Mouse (Mus musculus) cerebellum, postnatal 36 days (tissue): ENCODE data around the gene Gzmn.
"Not testable (repeated sequence)": the region's sequence is repeated elsewhere in the genome, so short reads cannot be mapped to it uniquely, and the experiment has no call there.

Experiments used
- DNase-seq, 2 experiments: peaks; one replicate each; pipeline ENCODE4 v3.0.0; 2021 to 2022; ENCODE audit warnings: mixed read lengths in 2 of 2

The Gzmn gene

DNA sequence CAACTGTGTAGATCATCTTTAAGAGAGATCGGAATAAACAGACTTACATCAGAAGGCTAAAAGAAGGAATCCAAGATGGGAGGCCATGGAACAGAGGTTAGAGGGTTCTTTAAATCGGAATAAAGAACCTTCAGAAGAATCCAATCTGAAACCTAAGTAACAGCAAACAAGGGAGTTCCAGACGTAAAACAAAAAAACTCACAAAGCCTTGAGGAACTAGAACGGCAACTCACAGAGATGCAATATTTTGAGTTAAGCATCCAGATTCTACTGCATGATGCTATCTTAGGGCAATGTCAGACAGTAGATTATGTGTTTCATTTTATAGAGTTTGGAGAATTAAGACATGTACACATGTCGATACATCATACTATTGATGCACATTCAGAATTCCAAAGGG is at the start of gene Gzmn:
Gene Gzmn (minus strand): TSS at position 101 of the 400 bp plus-strand sequence.
- DNase-seq: no peak

GRCm38 (mm10) chr14:56211317-56211716 is 36.9 kb upstream of the Gzmn start, which contains the start of gene Gzmf:
Gzmf (minus strand) TSS chr14:56211417.
- no peak for DNase-seq

DNA sequence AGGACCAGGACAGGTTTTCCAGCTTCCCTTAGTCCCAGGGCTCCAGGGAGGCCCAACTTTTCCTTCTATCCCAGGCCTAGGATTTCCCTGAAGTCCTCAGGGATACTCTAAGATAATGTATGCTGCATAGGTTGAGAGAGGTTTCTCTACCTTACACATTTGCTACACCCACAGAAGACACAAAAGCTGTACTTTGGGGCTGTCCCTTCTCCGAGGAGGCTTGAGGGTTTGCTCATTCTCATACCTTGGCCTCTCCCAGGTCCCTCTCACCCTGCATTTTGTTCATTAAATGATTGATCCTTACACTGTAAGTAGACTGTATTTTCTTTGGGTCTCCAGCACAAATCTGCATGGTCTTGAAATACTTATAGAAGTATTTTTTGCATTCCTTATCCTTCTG is 31.2 kb upstream of the Gzmn start:
- DNase-seq: no peak

DNA sequence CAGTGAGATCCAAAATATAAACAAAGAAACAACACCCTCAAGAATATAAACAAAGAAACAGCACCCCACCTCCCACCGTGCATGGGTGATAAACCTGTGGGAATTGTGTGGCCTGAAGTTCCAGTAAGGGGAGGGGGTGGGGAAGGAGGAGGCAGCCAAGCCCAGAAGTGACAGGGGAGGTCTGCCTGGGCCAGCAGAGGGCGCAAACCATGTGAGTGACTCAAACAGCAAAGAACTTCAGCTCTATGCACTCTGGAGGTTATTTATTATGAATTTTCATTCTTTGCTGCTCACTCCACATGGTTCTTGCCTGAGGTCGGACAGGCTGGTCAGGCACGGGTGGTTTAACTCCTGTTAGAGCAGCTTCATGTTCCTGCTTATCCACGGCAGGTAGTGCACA is 30.6 kb upstream of the Gzmn start:
- not testable (repeated sequence) for DNase-seq

GRCm38 (mm10) chr14:56203975-56204374 is 29.6 kb upstream of the Gzmn start:
- peak; percentile 60 to 67 for DNase-seq

GRCm38 (mm10) chr14:56186946-56187345 is 12.5 kb upstream of the Gzmn start:
- no peak for DNase-seq

GRCm38 (mm10) chr14:56186521-56186920 is 12.1 kb upstream of the Gzmn start:
- no peak for DNase-seq

- peak in 1 of 2 experiments; percentile 7 for DNase-seq
These were observed 3.3 kb upstream of the Gzmn start for GRCm38 (mm10) chr14:56177651-56178050.

GRCm38 (mm10) chr14:56173396-56173795 is 1.0 kb downstream of the Gzmn start:
- no peak for DNase-seq

DNA sequence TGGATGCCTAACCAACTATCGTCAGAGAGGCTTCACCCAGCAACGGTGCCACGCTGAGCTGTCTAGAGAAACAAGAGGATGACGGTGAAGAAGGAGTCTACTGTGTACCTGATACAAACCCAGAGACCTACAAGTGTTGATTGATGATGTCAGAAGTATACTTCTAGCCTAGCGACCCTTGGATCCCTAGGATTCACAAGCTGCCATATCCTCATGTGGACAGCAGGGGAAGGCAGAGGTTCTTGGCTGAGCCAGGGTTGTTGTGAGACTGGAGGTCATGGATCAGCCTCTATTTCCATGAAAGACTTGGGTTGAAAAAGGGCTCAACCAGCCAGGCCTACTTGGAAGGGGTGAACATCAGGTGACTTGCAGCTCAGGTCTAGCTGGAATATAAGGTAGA is 1.7 kb downstream of the Gzmn start:
- no peak for DNase-seq

DNA sequence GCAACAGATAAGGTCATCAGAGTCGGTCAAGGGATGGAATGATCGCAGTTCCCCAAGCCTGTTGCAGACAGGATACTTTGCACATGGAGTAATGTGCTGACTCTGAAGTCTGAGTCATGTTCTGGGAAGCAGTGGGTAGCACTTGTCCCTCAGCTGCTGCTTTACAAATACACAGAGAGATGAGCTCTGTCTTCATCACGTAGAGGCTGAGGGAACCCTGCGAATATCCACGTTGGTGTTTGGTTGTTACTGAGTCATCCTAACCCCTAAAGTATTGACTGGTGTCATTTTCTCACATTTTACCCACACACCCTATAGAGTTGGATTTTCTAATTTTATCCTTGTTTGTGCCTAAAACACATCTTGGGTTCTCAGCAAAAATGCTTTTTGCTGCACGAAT is 6.4 kb downstream of the Gzmn start:
- DNase-seq: no peak

- peak; percentile 10 to 25 for DNase-seq
These were observed 12.3 kb downstream of the Gzmn start for GRCm38 (mm10) chr14:56162109-56162508.

DNA sequence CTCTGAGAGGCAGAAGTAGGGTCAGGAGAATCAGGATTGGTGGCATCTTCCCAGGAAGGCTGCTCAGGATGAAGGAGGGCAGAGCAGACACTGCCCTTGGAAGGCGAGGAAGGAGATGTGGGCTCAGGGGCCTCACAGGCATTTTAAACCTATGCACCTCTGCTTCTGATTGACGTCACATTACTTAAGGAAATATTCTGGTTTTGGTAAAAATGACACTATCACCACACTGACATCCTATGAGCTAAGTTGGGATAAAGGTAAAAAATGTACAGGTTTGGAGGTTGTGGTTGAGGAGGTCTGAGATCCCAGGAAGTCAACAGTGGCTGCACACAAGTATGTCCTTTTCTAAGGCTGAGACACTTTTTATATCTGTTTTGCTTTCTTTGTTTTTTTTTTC is 14.9 kb downstream of the Gzmn start, which contains the start of gene Gzmg:
Gene Gzmg (minus strand): TSS at position 101 of the 400 bp plus-strand sequence.
- not testable (repeated sequence) for DNase-seq

- no peak for DNase-seq
These were observed 19.1 kb downstream of the Gzmn start for GRCm38 (mm10) chr14:56155340-56155739.

DNA sequence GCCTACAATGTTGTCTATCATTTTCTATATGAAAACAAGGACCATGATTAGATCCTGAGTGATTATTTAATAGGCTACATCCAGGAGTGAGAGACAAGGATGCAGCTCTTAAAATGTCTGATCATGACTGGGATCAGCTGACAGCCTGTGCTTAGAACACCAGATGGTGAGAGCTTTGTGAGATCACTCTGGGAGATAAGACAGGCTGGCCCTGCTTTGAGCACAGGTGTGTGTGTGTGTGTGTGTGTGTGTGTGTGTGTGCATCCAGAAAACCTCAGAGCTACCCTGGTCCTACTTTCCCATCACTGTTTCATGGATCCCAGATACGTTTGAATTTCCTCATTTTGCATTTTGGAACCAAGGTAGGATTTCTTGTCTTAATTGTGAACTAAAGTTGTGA is 40.7 kb downstream of the Gzmn start:
- DNase-seq: not testable (repeated sequence)

- not testable (repeated sequence) for DNase-seq
These were observed 41.9 kb downstream of the Gzmn start, which contains the start of gene Gzmd for GRCm38 (mm10) chr14:56132508-56132907. Gzmd (minus strand) TSS chr14:56132608.

GRCm38 (mm10) chr14:56128341-56128740 is 46.1 kb downstream of the Gzmn start:
- DNase-seq: no peak

- no peak for DNase-seq
These were observed 50.9 kb downstream of the Gzmn start for GRCm38 (mm10) chr14:56123516-56123915.

DNA sequence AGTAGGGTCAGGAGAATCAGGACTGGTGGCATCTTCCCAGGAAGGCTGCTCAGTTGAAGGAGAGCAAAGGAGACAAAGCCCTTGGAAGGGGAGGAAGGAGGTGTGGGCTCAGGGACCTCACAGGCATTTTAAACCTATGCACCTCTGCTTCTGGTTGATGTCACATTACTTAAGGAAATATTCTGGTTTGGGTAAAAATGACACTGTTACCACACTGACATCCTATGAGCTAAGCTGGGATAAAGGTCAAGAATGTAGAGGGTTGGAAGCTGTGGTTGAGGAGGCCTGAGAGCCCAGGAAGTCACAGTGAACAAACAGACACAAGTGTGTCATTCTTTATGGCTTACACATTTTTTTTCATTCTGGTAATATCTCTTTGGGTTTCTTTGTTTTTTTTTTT is 53.9 kb downstream of the Gzmn start, which contains the start of gene Gzme:
Gene Gzme (minus strand): TSS at position 101 of the 400 bp plus-strand sequence.
- DNase-seq: no peak
